Mouse (Mus musculus): ENCODE data around the gene Ttc39b. TPM values are rescaled to one million over a fixed set of nuclear protein-coding genes. Genes with fewer than 3 reads are reported as not detected.

The Ttc39b gene
- polyA plus RNA-seq, 1 experiment from 2014 or later, result 7.1 TPM

- Histone ChIP-seq H3K9me3 (replicated peaks; ENCODE audit: control insufficient read depth, low read length, poor library complexity, severe bottlenecking) (no peaks in the 10 kb centered on the region), H3K27me3 (ENCODE audit: control insufficient read depth, insufficient read depth, low read depth, low read length) (no peaks in the 10 kb centered on the region), H3K9ac (ENCODE audit: low read depth, low read length) (no peak overlapping the region), H3K36me3 (ENCODE audit: control insufficient read depth, insufficient read depth, low read length) (no peaks in the 10 kb centered on the region), H3K27ac (ENCODE audit: low read length) (no peak overlapping the region), H3K4me2 (ENCODE audit: low read length) (no peak overlapping the region), H3K4me1 (ENCODE audit: control insufficient read depth, insufficient read depth, low read length) (no peaks in the 10 kb centered on the region), H3K4me3 (ENCODE audit: low read depth, low read length) (no peak overlapping the region)
- 83% methylated on average over 9 of the region's 9 CpGs for WGBS
- ATAC-seq, result no peak
Measured at GRCm38 (mm10) chr4:83343146-83343823, 19.2 kb upstream of the Ttc39b start.

GRCm38 (mm10) chr4:83342268-83342970 lies 18.4 kb upstream of the Ttc39b start:
- no peak for ATAC-seq
- Histone ChIP-seq H3K9me3 (replicated peaks; ENCODE audit: control insufficient read depth, low read length, poor library complexity, severe bottlenecking) (no peaks in the 10 kb centered on the region), H3K27ac (ENCODE audit: low read length) (no peak overlapping the region), H3K4me1 (ENCODE audit: control insufficient read depth, insufficient read depth, low read length) (no peaks in the 10 kb centered on the region), H3K27me3 (ENCODE audit: control insufficient read depth, insufficient read depth, low read depth, low read length) (no peaks in the 10 kb centered on the region), H3K4me2 (ENCODE audit: low read length) (no peak overlapping the region), H3K9ac (ENCODE audit: low read depth, low read length) (no peak overlapping the region), H3K36me3 (ENCODE audit: control insufficient read depth, insufficient read depth, low read length) (no peaks in the 10 kb centered on the region), H3K4me3 (ENCODE audit: low read depth, low read length) (no peak overlapping the region)
- 62% methylated on average over 14 of the region's 14 CpGs for WGBS

- no peak for ATAC-seq
- H3K4me2 ChIP-seq (ENCODE audit: low read length), result no peak overlapping the region
- H3K4me1 ChIP-seq (ENCODE audit: control insufficient read depth, insufficient read depth, low read length), result no peaks in the 10 kb centered on the region
- no peaks in the 10 kb centered on the region for H3K9me3 ChIP-seq (replicated peaks; ENCODE audit: control insufficient read depth, low read length, poor library complexity, severe bottlenecking)
- no peak overlapping the region for H3K27ac ChIP-seq (ENCODE audit: low read length)
- no peaks in the 10 kb centered on the region for H3K27me3 ChIP-seq (ENCODE audit: control insufficient read depth, insufficient read depth, low read depth, low read length)
- H3K4me3 ChIP-seq (ENCODE audit: low read depth, low read length), result no peak overlapping the region
- 94% methylated on average over 1 of the region's 1 CpGs for WGBS
- no peak overlapping the region for H3K9ac ChIP-seq (ENCODE audit: low read depth, low read length)
- H3K36me3 ChIP-seq (ENCODE audit: control insufficient read depth, insufficient read depth, low read length), result no peaks in the 10 kb centered on the region
Measured at GRCm38 (mm10) chr4:83339393-83339792, 15.3 kb upstream of the Ttc39b start.

- no peaks in the 10 kb centered on the region for H3K27me3 ChIP-seq (ENCODE audit: control insufficient read depth, insufficient read depth, low read depth, low read length)
- H3K36me3 ChIP-seq (ENCODE audit: control insufficient read depth, insufficient read depth, low read length), result no peaks in the 10 kb centered on the region
- WGBS, result 74% methylated on average over 3 of the region's 3 CpGs
- ATAC-seq, result no peak
- H3K27ac ChIP-seq (ENCODE audit: low read length), result no peak overlapping the region
- no peak overlapping the region for H3K4me3 ChIP-seq (ENCODE audit: low read depth, low read length)
- H3K9me3 ChIP-seq (replicated peaks; ENCODE audit: control insufficient read depth, low read length, poor library complexity, severe bottlenecking), result no peaks in the 10 kb centered on the region
- no peak overlapping the region for H3K4me2 ChIP-seq (ENCODE audit: low read length)
- H3K9ac ChIP-seq (ENCODE audit: low read depth, low read length), result no peak overlapping the region
- H3K4me1 ChIP-seq (ENCODE audit: control insufficient read depth, insufficient read depth, low read length), result no peaks in the 10 kb centered on the region
Measured at GRCm38 (mm10) chr4:83337717-83338116, 13.7 kb upstream of the Ttc39b start.

- H3K4me3 ChIP-seq (ENCODE audit: low read depth, low read length), result no peak overlapping the region
- no peak overlapping the region for H3K27ac ChIP-seq (ENCODE audit: low read length)
- H3K4me2 ChIP-seq (ENCODE audit: low read length), result no peak overlapping the region
- no peaks in the 10 kb centered on the region for H3K9me3 ChIP-seq (replicated peaks; ENCODE audit: control insufficient read depth, low read length, poor library complexity, severe bottlenecking)
- H3K9ac ChIP-seq (ENCODE audit: low read depth, low read length), result no peak overlapping the region
- no peak for ATAC-seq
- no peaks in the 10 kb centered on the region; the same call in 1 of the 2 replicates for H3K27me3 ChIP-seq (ENCODE audit: control insufficient read depth, insufficient read depth, low read depth, low read length)
- H3K4me1 ChIP-seq (ENCODE audit: control insufficient read depth, insufficient read depth, low read length), result no peaks in the 10 kb centered on the region
- WGBS, result 87% methylated on average over 4 of the region's 4 CpGs
- H3K36me3 ChIP-seq (ENCODE audit: control insufficient read depth, insufficient read depth, low read length), result no peaks in the 10 kb centered on the region
Measured at GRCm38 (mm10) chr4:83330369-83330768, 6.3 kb upstream of the Ttc39b start.

- no peak overlapping the region for H3K9ac ChIP-seq (ENCODE audit: low read depth, low read length)
- no peaks in the 10 kb centered on the region; the same call in 1 of the 2 replicates for H3K27me3 ChIP-seq (ENCODE audit: control insufficient read depth, insufficient read depth, low read depth, low read length)
- H3K9me3 ChIP-seq (replicated peaks; ENCODE audit: control insufficient read depth, low read length, poor library complexity, severe bottlenecking), result no peaks in the 10 kb centered on the region
- 57% methylated on average over 4 of the region's 4 CpGs for WGBS
- no peak for ATAC-seq
- H3K4me1 ChIP-seq (ENCODE audit: control insufficient read depth, insufficient read depth, low read length), result no peaks in the 10 kb centered on the region
- H3K4me3 ChIP-seq (ENCODE audit: low read depth, low read length), result no peak overlapping the region
- no peaks in the 10 kb centered on the region for H3K36me3 ChIP-seq (ENCODE audit: control insufficient read depth, insufficient read depth, low read length)
- H3K4me2 ChIP-seq (ENCODE audit: low read length), result no peak overlapping the region
- H3K27ac ChIP-seq (ENCODE audit: low read length), result no peak overlapping the region
Measured at GRCm38 (mm10) chr4:83329615-83330014, 5.6 kb upstream of the Ttc39b start.

- Histone ChIP-seq H3K27ac (ENCODE audit: low read length) (no peak overlapping the region), H3K27me3 (ENCODE audit: control insufficient read depth, insufficient read depth, low read depth, low read length) (no peaks in the 10 kb centered on the region; the same call in 1 of the 2 replicates), H3K4me3 (ENCODE audit: low read depth, low read length) (no peak overlapping the region), H3K9ac (ENCODE audit: low read depth, low read length) (no peak overlapping the region), H3K9me3 (replicated peaks; ENCODE audit: control insufficient read depth, low read length, poor library complexity, severe bottlenecking) (no peaks in the 10 kb centered on the region), H3K4me2 (ENCODE audit: low read length) (no peak overlapping the region), H3K36me3 (ENCODE audit: control insufficient read depth, insufficient read depth, low read length) (no peaks in the 10 kb centered on the region), H3K4me1 (ENCODE audit: control insufficient read depth, insufficient read depth, low read length) (peaks cover under 1% of the 10 kb centered on the region; the same call in 1 of the 2 replicates)
- ATAC-seq, result no peak
- WGBS, result 48% methylated on average over 9 of the region's 9 CpGs
Measured at GRCm38 (mm10) chr4:83328026-83328945, 4.2 kb upstream of the Ttc39b start.

GRCm38 (mm10) chr4:83327526-83327925 lies 3.5 kb upstream of the Ttc39b start:
- no peak overlapping the region for H3K4me2 ChIP-seq (ENCODE audit: low read length)
- H3K4me1 ChIP-seq (ENCODE audit: control insufficient read depth, insufficient read depth, low read length), result peaks cover 3% of the 10 kb centered on the region
- 77% methylated on average over 4 of the region's 4 CpGs for WGBS
- no peak overlapping the region for H3K4me3 ChIP-seq (ENCODE audit: low read depth, low read length)
- H3K36me3 ChIP-seq (ENCODE audit: control insufficient read depth, insufficient read depth, low read length), result no peaks in the 10 kb centered on the region
- no peak overlapping the region for H3K27ac ChIP-seq (ENCODE audit: low read length)
- H3K9ac ChIP-seq (ENCODE audit: low read depth, low read length), result no peak overlapping the region
- H3K9me3 ChIP-seq (replicated peaks; ENCODE audit: control insufficient read depth, low read length, poor library complexity, severe bottlenecking), result no peaks in the 10 kb centered on the region
- H3K27me3 ChIP-seq (ENCODE audit: control insufficient read depth, insufficient read depth, low read depth, low read length), result no peaks in the 10 kb centered on the region; the same call in 1 of the 2 replicates
- no peak for ATAC-seq
